Comparison of ENCODE assay signal across 13 mouse cellular contexts in genomic region chr2:133761496-133761895, GRCm38 (mm10).
DNase-seq lines count a peak whose midpoint lies in the region; ATAC-seq and TF ChIP-seq lines count a peak whose summit lies in the region.
"Had no signal": no experiment of that assay in that cellular context is flagged by ENCODE, and none has a peak within 500 bp of the region (broad histone marks: within the 10 kb centered on the region; RNA-seq: fewer than 3 reads in every experiment).

No protein-coding gene starts in this region.

- ATAC-seq in heart, postnatal 0 days (ENCODE audit: insufficient read depth, low read depth), result no peak
- no peak for ATAC-seq in cerebellum, adult (ENCODE audit: insufficient number of reproducible peaks, low FRiP score, low TSS enrichment)
- ATAC-seq in midbrain, postnatal 0 days (ENCODE audit: low FRiP score), result no peak
- ATAC-seq: hindbrain, postnatal 0 days had no signal

- no peak for TF ChIP-seq POLR2A in myocyte (IDR thresholded peaks at IDR 0.05; ENCODE audit: insufficient read length, low read depth)

- TF ChIP-seq CTCF in heart, postnatal 0 days (IDR thresholded peaks at IDR 0.05; ENCODE audit: low read depth), result no peak
- no peak for TF ChIP-seq CTCF in midbrain, postnatal 0 days (IDR thresholded peaks at IDR 0.05)

- H3ac ChIP-seq in myocyte (ENCODE audit: control insufficient read depth, insufficient read length), result no peak overlapping the region

- no peaks in the 10 kb centered on the region for H3K79me2 ChIP-seq in myocyte (ENCODE audit: control insufficient read depth, insufficient read depth)

- no peaks in the 10 kb centered on the region for H3K9me3 ChIP-seq in heart, postnatal 0 days (replicated peaks; ENCODE audit: control insufficient read depth, low read length)
- no peaks in the 10 kb centered on the region for H3K9me3 ChIP-seq in heart, embryonic 10.5 days
- no peaks in the 10 kb centered on the region for H3K9me3 ChIP-seq in midbrain, postnatal 0 days (ENCODE audit: low read length)
- H3K9me3 ChIP-seq: liver, embryonic 15.5 days had no signal

- H3K27me3 ChIP-seq in heart, postnatal 0 days (ENCODE audit: control insufficient read depth, insufficient read depth, low read length), result no peaks in the 10 kb centered on the region
- no peaks in the 10 kb centered on the region for H3K27me3 ChIP-seq in heart, embryonic 10.5 days (ENCODE audit: insufficient read depth, poor library complexity, severe bottlenecking)
- H3K27me3 ChIP-seq in myocyte (ENCODE audit: control insufficient read depth, insufficient read depth, insufficient read length), result no peaks in the 10 kb centered on the region
- H3K27me3 ChIP-seq in midbrain, postnatal 0 days (ENCODE audit: insufficient read depth, low read length), result no peaks in the 10 kb centered on the region
- H3K27me3 ChIP-seq: liver, embryonic 15.5 days had no signal

- WGBS in heart, postnatal 0 days, result 76% methylated on average over 7 of the region's 7 CpGs
- WGBS in heart, embryonic 10.5 days, result 85% methylated on average over 7 of the region's 7 CpGs
- WGBS in midbrain, postnatal 0 days, result 79% methylated on average over 7 of the region's 7 CpGs

- no peak overlapping the region for H3K4me2 ChIP-seq in heart, postnatal 0 days (ENCODE audit: low read depth, low read length)
- H3K4me2 ChIP-seq in myocyte (ENCODE audit: low read depth), result no peak overlapping the region
- no peak overlapping the region for H3K4me2 ChIP-seq in midbrain, postnatal 0 days (ENCODE audit: low read depth, low read length, poor library complexity, severe bottlenecking)
- H3K4me2 ChIP-seq: liver, embryonic 15.5 days had no signal

- no peaks in the 10 kb centered on the region for H3K4me1 ChIP-seq in heart, postnatal 0 days (ENCODE audit: control insufficient read depth, insufficient read depth)
- H3K4me1 ChIP-seq in heart, embryonic 10.5 days, result no peaks in the 10 kb centered on the region
- H3K4me1 ChIP-seq in midbrain, postnatal 0 days (ENCODE audit: insufficient read depth, low read length), result no peaks in the 10 kb centered on the region
- H3K4me1 ChIP-seq: liver, embryonic 15.5 days had no signal

- H3K36me3 ChIP-seq in heart, postnatal 0 days (replicated peaks; ENCODE audit: control insufficient read depth, insufficient read depth, low read length), result no peaks in the 10 kb centered on the region
- H3K36me3 ChIP-seq in heart, embryonic 10.5 days, result no peaks in the 10 kb centered on the region
- no peaks in the 10 kb centered on the region for H3K36me3 ChIP-seq in myocyte (ENCODE audit: control insufficient read depth, insufficient read depth)
- no peaks in the 10 kb centered on the region for H3K36me3 ChIP-seq in midbrain, postnatal 0 days (ENCODE audit: insufficient read depth, low read length)
- H3K36me3 ChIP-seq: liver, embryonic 15.5 days had no signal

- H3K9ac ChIP-seq in heart, postnatal 0 days (replicated peaks; ENCODE audit: low read depth, low read length), result no peak overlapping the region
- H3K9ac ChIP-seq in midbrain, postnatal 0 days (replicated peaks; ENCODE audit: low read length, poor library complexity, severe bottlenecking), result no peak overlapping the region
- H3K9ac ChIP-seq: liver, embryonic 15.5 days had no signal

- no peak overlapping the region for H3K27ac ChIP-seq in heart, postnatal 0 days (ENCODE audit: low read depth)
- no peak overlapping the region for H3K27ac ChIP-seq in heart, embryonic 10.5 days
- no peak overlapping the region for H3K27ac ChIP-seq in midbrain, postnatal 0 days (ENCODE audit: low read depth, low read length)
- H3K27ac ChIP-seq: hindbrain, postnatal 0 days; liver, embryonic 15.5 days had no signal

- DNase-seq in heart, postnatal 0 days (ENCODE audit: low spot score), result peak; percentile 18
- no peak for DNase-seq in heart, embryonic 10.5 days (ENCODE audit: low spot score)
- peak; percentile 15 for DNase-seq in ovary, postnatal 14 days (ENCODE audit: low spot score)
- DNase-seq in ovary, postnatal 36 days (ENCODE audit: low spot score), result no peak
- peak; percentile 57 for DNase-seq in fat pad, adult 2 months (ENCODE audit: extremely low read depth, low read depth, low spot score)
- DNase-seq in midbrain, postnatal 0 days (ENCODE audit: low spot score), result no peak
- DNase-seq: cerebellum, adult 9-10 months; right cerebral cortex, adult 18-20 months; thymus, adult 2 months had no signal

- H3K4me3 ChIP-seq in heart, postnatal 0 days (ENCODE audit: low read depth, low read length), result no peak overlapping the region
- H3K4me3 ChIP-seq in heart, embryonic 10.5 days, result no peak overlapping the region
- no peak overlapping the region for H3K4me3 ChIP-seq in myocyte
- no peak overlapping the region for H3K4me3 ChIP-seq in midbrain, postnatal 0 days (ENCODE audit: low read depth, low read length)
- H3K4me3 ChIP-seq: liver, embryonic 15.5 days had no signal

- TF ChIP-seq EP300 in heart, postnatal 0 days (IDR thresholded peaks at IDR 0.05; ENCODE audit: low read depth), result no peak

TF ChIP-seq in myocyte, 11 proteins besides CTCF, POLR2A, EP300 and RAD21:
- TF ChIP-seq MYOD1 (IDR thresholded peaks at IDR 0.05; ENCODE audit: control insufficient read depth in 1 of 3, insufficient read length in 2 of 3, low read depth in 2 of 3) (no peak), CEBPB (IDR thresholded peaks at IDR 0.05; ENCODE audit: insufficient read depth, poor library complexity, severe bottlenecking) (peak; percentile 95), USF1 (IDR thresholded peaks at IDR 0.05; ENCODE audit: low read depth) (no peak)

Comparison
In these comparisons a context has a peak if more than half of its experiments do, and no peak if none do; other contexts are left out.
1. DNase-seq: peak in heart, postnatal 0 days (single experiment), ovary, postnatal 14 days (single experiment) and fat pad, adult 2 months (single experiment); none in heart, embryonic 10.5 days (single experiment), ovary, postnatal 36 days (single experiment) and midbrain, postnatal 0 days (single experiment).